Mouse (Mus musculus) naive thymus-derived CD4-positive, alpha-beta T cell, adult 2 months (primary cell): ENCODE measurements around the gene Tmprss15.

ENCODE experiments used
- DNase-seq: peaks from one replicate; pipeline ENCODE4 v3.0.0-alpha.2; 2011; ENCODE audit warnings: low read depth

Tmprss15 gene

GRCm38 (mm10) chr16:79090997-79091396, at the start of gene Tmprss15:
Gene Tmprss15, minus strand, starts transcription at chr16:79091097.
- DNase-seq, result no peak

- DNase-seq, result no peak
These were observed 24.0 kb upstream of the Tmprss15 start for GRCm38 (mm10) chr16:79114879-79115278.

GRCm38 (mm10) chr16:79109516-79109915, 18.6 kb upstream of the Tmprss15 start:
- no peak for DNase-seq

GRCm38 (mm10) chr16:79108969-79109368, 18.1 kb upstream of the Tmprss15 start:
- DNase-seq, result no peak

- DNase-seq, result no peak
These were observed 9.4 kb upstream of the Tmprss15 start for GRCm38 (mm10) chr16:79100325-79100724.

- no peak for DNase-seq
These were observed 7.4 kb upstream of the Tmprss15 start for GRCm38 (mm10) chr16:79098321-79098720.

- DNase-seq, result no peak
These were observed 4.3 kb downstream of the Tmprss15 start for GRCm38 (mm10) chr16:79086550-79086949.

- DNase-seq, result no peak
These were observed 27.0 kb downstream of the Tmprss15 start for GRCm38 (mm10) chr16:79063848-79064247.

GRCm38 (mm10) chr16:79058775-79059558, 31.9 kb downstream of the Tmprss15 start:
- DNase-seq, result no peak

- no peak for DNase-seq
These were observed 58.3 kb downstream of the Tmprss15 start for GRCm38 (mm10) chr16:79032593-79032992.

GRCm38 (mm10) chr16:79002812-79003211, 88.1 kb downstream of the Tmprss15 start:
- no peak for DNase-seq

GRCm38 (mm10) chr16:79001679-79002078, 89.2 kb downstream of the Tmprss15 start:
- no peak for DNase-seq

- DNase-seq, result no peak
These were observed 114.5 kb downstream of the Tmprss15 start for GRCm38 (mm10) chr16:78976384-78976783.

GRCm38 (mm10) chr16:78974099-78974498, 116.8 kb downstream of the Tmprss15 start:
- no peak for DNase-seq

GRCm38 (mm10) chr16:78969091-78969731, 121.7 kb downstream of the Tmprss15 start:
- peak; percentile 3 for DNase-seq

- DNase-seq, result no peak
These were observed 133.5 kb downstream of the Tmprss15 start for GRCm38 (mm10) chr16:78957434-78957833.

- no peak for DNase-seq
These were observed 140.5 kb downstream of the Tmprss15 start for GRCm38 (mm10) chr16:78950359-78950758.

GRCm38 (mm10) chr16:78937755-78938154, 153.1 kb downstream of the Tmprss15 start:
- DNase-seq, result no peak

- DNase-seq, result no peak
These were observed 156.6 kb downstream of the Tmprss15 start for GRCm38 (mm10) chr16:78934298-78934697.

GRCm38 (mm10) chr16:78931287-78932025, 159.4 kb downstream of the Tmprss15 start:
- no peak for DNase-seq

GRCm38 (mm10) chr16:78930382-78931286, 160.3 kb downstream of the Tmprss15 start, which contains the start of gene Chodl:
Gene Chodl, plus strand, starts transcription at chr16:78930948.
- no peak for DNase-seq

GRCm38 (mm10) chr16:78922644-78923043, 168.3 kb downstream of the Tmprss15 start:
- DNase-seq, result no peak
